ENCODE assay signal across 8 mouse cellular contexts in the genomic region with DNA sequence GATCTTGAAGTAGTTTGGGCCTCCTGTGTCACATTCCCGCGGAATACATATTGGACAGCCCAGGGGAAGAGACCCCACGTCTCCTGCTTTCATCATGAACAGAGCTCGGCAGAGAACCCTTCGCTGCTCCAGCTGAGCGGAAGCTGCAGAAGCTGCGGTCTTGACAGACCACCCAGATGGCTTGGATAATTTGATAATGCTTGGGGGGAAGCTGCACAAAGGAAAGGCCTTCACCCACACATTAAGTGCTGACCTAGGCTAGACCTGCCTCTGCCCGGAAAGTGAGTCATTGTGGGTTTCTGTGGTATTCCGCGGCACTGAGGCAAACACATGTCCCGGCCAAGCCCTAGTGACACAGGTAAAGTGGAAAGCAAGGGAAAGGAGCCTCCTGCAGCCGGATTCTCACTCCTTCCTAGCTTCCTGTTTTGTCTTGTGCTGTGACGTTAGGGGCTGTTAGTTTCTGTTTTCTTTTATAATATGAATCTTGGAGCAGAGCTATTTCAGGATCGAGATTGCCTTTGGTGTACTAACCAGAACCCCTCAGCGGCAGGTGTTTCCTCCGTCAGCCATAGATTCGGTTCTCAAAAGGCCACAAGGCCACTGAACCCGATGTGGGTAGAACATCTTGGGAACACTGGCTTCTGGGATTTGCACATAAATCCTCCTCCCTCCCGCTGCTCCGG. TPM values are rescaled to one million over a fixed set of nuclear protein-coding genes. Genes with fewer than 3 reads are reported as not detected.
A peak's percentile ranks its signal among the peaks of the same experiment; 100 is the strongest.
DNase-seq lines count a peak whose midpoint lies in the region; TF ChIP-seq lines count a peak whose summit lies in the region.

No protein-coding gene starts in this region.

- no peaks in the 10 kb centered on the region for H3K4me1 ChIP-seq in liver, adult 2 months (ENCODE audit: control insufficient read depth, insufficient read depth, low read length)

- DNase-seq in spleen, adult 18-20 months: peak; percentile 22 to 47
- DNase-seq in spleen, adult 12 weeks (ENCODE audit: low spot score): no peak
- peak; percentile 16 for DNase-seq in adrenal gland, postnatal 10 days
- DNase-seq in liver, adult 2 months (ENCODE audit: extremely low read depth, low read depth, low spot score): no peak
- peak; percentile 19 to 66 for DNase-seq in spleen, postnatal 4 days (ENCODE audit: low spot score in 2 of 2)
- DNase-seq in cerebellum, adult 9-11 months: no peak
- no peak for DNase-seq in testis, postnatal 14 days (ENCODE audit: low spot score)
- no peak for DNase-seq in right cerebral cortex, postnatal 14 days

- no peak for TF ChIP-seq POLR2A in liver, adult 2 months (IDR thresholded peaks at IDR 0.05; ENCODE audit: extremely low read depth, insufficient read depth, low read length)

- no peaks in the 10 kb centered on the region for H3K36me3 ChIP-seq in liver, adult 2 months (ENCODE audit: control insufficient read depth, insufficient read depth, low read length)

- H3K27me3 ChIP-seq in liver, adult 2 months (ENCODE audit: control insufficient read depth, insufficient read depth, low read length): no peaks in the 10 kb centered on the region

- no peak for TF ChIP-seq CTCF in liver, adult 2 months (IDR thresholded peaks at IDR 0.05; ENCODE audit: low read depth, low read length)

- no peak overlapping the region for H3K9ac ChIP-seq in liver, adult 2 months (ENCODE audit: low read depth, low read length)

- peak overlapping the region; percentile 12 for H3K4me3 ChIP-seq in liver, adult 2 months (ENCODE audit: insufficient read depth, low read depth, low read length)

- WGBS in liver, adult 2 months: 74% methylated on average over 20 of the region's 20 CpGs

- H3K27ac ChIP-seq in liver, adult 2 months (replicated peaks; ENCODE audit: insufficient read depth, low read depth, low read length): peak overlapping the region; percentile 23

- H3K79me2 ChIP-seq in liver, adult 2 months (ENCODE audit: control insufficient read depth, insufficient read depth, low read length): no peaks in the 10 kb centered on the region

RNA-seq across cellular contexts. Expression of gene Skil, which starts 33.6 kb away (rescaled TPM):
- total RNA-seq in adrenal gland, postnatal 10 days (2021): 10 to 100 TPM; 37.7 to 53.8 TPM
- total RNA-seq in liver, adult 2 months (2014; rRNA removed): 5.8 and 6.9 TPM in 2 replicates
- 1.7 and 2.0 TPM in 2 replicates for polyA plus RNA-seq in liver, adult 2 months (2012; rRNA removed)

Comparison
In these comparisons a context has a peak if more than half of its experiments do, and no peak if none do; other contexts are left out.
1. DNase-seq: peak in spleen, adult 18-20 months (2 of 2), adrenal gland, postnatal 10 days (single experiment) and spleen, postnatal 4 days (2 of 2); none in spleen, adult 12 weeks (single experiment), liver, adult 2 months (single experiment), cerebellum, adult 9-11 months (single experiment), testis, postnatal 14 days (single experiment) and right cerebral cortex, postnatal 14 days (single experiment).